Mouse (Mus musculus) T-helper 17 cell (primary cell): Measurements from ENCODE around the gene Shroom4.

Experiments
- in situ Hi-C, 2 experiments: fragments of 300-600 bp; cut with MboI, MseI; formaldehyde crosslinking; loops; 1 replicate in 1 of 2; 2 replicates in 1 of 2; pipeline ENCODE4 v1.15.1; 2025; ENCODE audit warnings: high pct_unique_total_duplicates in 2 of 2

The Shroom4 gene

GRCm38 (mm10) chrX:6495456-6495855, 95.8 kb downstream of the Shroom4 start:
- in situ Hi-C loops: no loop called here

GRCm38 (mm10) chrX:6496374-6496773, 96.7 kb downstream of the Shroom4 start:
- in situ Hi-C loops: no loop called here

DNA sequence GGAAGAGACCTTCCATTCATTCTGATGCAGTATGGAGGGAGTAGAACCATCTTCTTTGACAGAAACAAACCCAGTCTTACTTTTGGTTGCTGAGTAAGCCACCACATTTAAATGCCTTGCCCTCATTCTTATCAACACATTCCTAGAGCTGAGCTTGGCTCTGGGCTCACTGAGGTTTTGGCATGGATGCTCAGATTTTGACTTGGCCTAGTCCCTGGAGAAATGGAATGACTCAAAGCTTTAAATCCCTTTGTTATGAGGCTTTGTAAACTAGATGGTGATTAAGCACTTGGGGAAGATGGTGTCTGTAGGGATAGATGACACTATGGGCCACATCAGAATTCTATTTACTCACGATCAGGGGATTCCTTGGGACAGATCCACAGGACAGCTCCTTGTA, 102.2 kb downstream of the Shroom4 start:
- in situ Hi-C loops: loop anchor here in 1 of 2 experiments (5.0 kb wide), 1 partner anchor 40 kb away; no protein-coding TSS in a partner anchor

DNA sequence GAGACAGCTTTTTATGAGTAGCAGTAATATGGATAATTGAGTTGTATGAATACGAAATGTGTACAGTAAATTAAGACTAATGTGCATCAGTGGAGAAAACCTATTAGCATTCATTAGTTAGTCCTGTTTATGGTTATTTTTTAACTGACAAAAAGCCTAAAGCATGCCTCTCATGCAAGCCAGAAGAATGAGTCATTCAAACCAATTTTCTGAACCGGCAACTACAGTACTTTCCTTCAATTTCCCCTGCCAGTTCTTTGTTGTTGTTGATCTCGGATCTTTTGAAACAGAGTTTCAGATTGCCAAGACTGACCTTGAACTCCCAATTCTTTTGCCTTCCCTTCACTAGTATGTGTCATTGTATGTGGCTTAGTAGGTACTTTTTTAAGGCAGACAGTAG, 117.6 kb downstream of the Shroom4 start:
- in situ Hi-C loops: loop anchor here in 1 of 2 experiments (5.0 kb wide), 1 partner anchor 410 kb away; no protein-coding TSS in a partner anchor

DNA sequence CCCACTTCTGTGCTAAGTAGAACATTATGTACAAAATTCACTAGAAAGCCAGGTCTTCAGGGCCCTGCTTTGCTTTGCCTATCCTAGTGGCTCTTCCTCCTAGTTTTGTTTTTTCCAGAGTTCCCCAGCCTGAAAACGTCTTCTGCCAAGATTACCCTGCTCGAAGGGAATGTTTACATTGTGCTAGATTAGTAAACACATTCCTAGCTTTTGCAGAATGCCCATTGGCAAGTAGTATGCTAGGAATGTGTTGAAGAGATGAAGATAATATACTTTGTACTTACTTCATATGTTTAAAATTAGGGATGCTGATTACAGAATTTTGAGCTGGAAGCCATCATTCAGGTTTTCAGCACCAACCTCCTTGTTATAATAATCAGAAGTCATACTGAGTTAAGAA, 118.8 kb downstream of the Shroom4 start:
- in situ Hi-C loops: loop anchor here in 1 of 2 experiments (5.0 kb wide), 1 partner anchor 411 kb away; no protein-coding TSS in a partner anchor

GRCm38 (mm10) chrX:6522935-6523334, 123.3 kb downstream of the Shroom4 start:
- in situ Hi-C loops: no loop called here

GRCm38 (mm10) chrX:6536636-6537035, 137.0 kb downstream of the Shroom4 start:
- in situ Hi-C loops: no loop called here

DNA sequence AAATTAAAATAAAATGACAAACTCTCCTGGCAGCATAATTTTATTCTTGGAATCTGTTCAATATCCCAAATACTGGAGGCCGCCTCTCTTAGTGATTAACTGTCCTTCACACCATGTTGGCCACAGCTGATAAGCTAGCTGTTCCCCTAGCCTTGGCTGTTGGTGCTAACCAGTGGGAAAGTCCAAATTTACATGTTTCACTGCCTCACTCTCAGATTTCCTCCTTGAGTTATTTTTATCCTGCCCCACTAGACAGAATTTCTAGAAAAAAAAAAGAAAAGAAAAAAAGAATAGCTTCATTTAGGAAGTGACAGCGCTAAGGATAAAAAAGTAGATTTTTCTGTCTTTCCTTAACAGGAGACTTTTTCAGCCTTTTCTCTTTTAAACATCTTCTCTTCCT, 138.0 kb downstream of the Shroom4 start:
- in situ Hi-C loops: no loop called here

DNA sequence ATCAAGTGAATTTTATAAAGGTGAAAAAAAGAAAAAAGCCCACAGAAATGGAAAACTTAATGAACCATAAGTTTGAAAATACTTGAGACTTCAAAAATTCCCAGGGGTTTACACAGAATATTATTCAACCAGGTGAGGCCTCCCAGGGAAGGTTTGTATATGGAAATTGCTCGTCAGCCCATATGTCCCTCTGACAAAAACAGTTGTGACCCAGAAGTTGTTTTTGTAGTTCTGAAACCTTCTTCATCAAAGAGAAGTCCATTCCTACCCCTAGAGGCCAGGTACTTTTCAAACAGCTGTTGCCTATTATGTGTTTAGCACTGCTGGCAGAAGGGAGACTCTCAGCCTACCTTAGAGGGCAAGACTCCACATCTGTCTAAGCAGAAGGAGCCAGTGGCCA, 165.4 kb downstream of the Shroom4 start:
- in situ Hi-C loops: no loop called here

DNA sequence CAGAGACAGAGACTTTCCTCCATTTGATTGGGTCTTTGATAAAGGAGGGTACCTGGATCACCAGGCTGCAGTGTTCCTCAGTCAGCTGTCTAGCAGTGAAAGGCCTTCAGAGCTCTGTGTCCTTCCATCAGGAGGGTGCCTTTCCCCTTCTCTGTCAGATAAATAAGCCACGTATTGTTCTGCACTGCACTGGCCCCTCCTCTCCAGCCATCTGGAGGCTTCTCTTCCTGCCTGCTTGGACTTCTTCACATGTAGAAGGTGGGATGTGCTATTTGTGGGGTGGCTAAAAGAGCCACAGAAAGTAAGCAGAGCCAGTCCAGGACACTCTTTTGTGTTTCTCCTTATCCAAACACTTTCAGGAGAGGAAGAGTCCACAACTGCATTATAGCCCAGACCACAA, 174.9 kb downstream of the Shroom4 start:
- in situ Hi-C loops: no loop called here

DNA sequence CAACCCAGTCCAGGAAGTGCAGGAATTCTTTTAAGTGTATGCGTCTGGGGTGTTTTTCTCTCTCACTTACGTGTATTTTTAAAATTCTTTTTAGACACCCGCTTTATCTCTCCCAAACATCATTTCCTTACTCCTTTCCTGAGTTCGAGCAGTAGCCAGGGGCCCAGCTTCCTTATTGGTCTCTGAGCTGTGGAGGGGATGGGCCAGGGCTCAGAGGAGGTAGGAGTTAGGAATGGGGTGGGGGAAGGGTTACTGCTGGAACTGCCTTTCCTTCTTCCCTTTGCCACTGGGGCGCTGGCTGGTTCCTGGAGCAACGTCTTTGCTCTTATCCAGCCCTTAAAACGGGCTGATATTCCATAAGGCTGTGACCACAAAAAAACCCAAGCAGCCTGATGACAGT, 177.3 kb downstream of the Shroom4 start:
- in situ Hi-C loops: no loop called here

GRCm38 (mm10) chrX:6580671-6581070, 181.0 kb downstream of the Shroom4 start:
- in situ Hi-C loops: no loop called here

DNA sequence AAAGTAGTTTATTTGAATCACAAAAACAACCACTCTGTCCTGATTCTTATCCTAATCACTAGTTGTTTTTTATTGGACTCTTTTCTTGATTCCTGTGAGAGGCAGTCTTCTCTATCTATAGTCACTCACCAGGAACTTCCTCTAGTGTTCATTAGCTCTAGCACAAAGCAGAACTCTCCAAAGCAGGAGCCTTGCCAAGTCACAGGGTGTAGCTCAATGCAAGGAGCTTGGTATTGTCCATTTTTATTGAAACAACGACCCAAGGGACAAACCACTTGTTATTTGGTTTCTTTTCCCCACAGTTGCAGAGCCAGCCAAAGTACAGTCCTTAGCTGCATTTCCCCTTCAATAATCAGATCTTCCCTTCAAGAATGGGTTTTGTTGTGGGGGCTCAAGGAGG, 181.5 kb downstream of the Shroom4 start:
- in situ Hi-C loops: no loop called here

GRCm38 (mm10) chrX:6582646-6583045, 183.0 kb downstream of the Shroom4 start:
- in situ Hi-C loops: no loop called here

DNA sequence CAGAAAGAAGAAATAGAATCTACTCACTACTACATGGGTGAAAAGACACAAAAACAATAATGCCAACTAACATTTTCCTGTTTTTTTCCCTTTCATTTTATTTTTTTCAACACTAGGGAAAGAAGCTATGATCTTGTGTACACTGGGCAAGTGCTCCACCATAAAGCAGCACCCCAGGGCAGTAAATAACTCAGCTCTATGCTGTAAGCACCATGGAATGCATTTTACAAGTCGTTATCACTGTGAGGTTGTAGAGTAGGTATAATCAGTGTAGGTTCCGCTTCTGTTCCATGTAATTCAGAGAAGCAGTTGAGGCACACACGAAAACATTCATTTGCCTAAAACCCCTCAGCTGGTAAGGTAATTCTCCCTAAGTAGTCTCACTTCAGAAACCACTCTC, 194.5 kb downstream of the Shroom4 start:
- in situ Hi-C loops: no loop called here

DNA sequence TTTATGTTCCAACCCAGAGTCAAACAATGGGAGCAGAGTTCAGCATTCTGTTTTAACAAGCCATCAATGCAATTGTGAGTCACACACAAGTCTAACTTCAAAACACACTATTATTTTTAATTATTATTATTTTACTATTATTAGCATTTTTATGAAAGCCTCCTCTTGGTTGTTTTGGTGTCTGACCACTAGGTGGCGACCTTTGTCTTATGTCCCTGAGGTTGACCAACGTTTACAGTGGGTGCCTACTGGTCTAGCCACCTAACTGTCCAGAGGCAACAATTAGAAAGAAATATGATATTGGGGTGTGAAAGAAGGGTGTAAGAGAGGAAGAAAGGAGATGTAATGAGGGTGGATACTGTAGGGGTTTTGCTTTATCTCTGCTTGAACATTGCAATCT, 254.4 kb downstream of the Shroom4 start:
- in situ Hi-C loops: no loop called here

DNA sequence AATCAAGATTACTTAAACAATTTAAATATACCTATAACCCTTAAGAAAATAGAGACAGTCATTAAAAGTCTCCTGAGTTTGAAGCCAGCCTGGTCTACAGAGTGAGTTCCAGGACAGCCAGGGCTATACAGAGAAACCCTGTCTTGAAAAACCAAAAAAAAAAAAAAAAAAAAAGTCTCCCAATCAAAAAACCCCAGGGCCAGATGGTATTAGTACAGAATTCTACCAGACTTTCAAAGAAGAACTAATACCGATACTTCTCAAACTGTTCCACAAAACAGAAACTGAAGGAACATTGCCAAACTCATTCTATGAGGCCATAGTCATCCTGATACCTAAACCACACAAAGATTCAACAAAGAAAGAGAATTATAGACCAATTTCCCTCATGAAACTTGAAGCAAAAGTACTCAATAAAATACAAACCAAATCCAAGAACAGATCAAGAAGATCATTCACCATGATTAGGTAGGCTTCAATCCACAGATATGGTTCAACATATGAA, 259.2 kb downstream of the Shroom4 start:
- in situ Hi-C loops: no loop called here
